Mouse (Mus musculus) mouse embryonic stem cell (cell line): Measurements from ENCODE around the gene Npy4r.

Experiments
- in situ Hi-C, 2 experiments: fragments of 300-500 bp; cut with MboI; formaldehyde crosslinking; loops; 1 replicate in 1 of 2; 3 replicates in 1 of 2; pipeline ENCODE4 v1.14.3; 2019 to 2020; ENCODE audit warnings: low sequenced_read_pairs in 2 of 2, low pct_unique_long_range_greater_than_20kb in 1 of 2, mixed read lengths in 1 of 2; ENCODE audit not compliant: unreplicated experiment in 1 of 2

The Npy4r gene

DNA sequence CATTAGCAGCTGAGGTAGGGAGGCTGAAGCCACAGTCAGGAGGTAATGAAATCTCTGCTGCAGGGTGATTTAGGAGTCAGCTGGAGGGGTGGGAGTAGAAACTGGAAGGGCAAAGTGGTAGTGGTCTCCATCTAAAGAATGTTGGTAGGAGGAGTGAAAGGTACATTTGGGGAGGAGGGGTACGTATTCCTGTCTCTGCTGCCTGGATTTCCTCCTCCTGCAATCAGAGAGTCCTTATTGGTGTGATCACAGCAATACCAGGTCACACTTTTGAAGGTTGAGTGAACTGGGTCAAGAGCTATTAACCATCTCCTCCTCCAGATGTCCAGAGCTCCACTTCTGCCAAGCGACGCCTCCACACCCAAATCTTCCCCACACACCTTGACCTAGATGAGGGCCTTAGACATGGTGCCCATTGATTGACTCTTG, 31.4 kb downstream of the Npy4r start:
- in situ Hi-C loops = loop anchor here in 1 of 2 experiments (25.0 kb wide), 1 partner anchor 291 kb away; no protein-coding TSS in a partner anchor

DNA sequence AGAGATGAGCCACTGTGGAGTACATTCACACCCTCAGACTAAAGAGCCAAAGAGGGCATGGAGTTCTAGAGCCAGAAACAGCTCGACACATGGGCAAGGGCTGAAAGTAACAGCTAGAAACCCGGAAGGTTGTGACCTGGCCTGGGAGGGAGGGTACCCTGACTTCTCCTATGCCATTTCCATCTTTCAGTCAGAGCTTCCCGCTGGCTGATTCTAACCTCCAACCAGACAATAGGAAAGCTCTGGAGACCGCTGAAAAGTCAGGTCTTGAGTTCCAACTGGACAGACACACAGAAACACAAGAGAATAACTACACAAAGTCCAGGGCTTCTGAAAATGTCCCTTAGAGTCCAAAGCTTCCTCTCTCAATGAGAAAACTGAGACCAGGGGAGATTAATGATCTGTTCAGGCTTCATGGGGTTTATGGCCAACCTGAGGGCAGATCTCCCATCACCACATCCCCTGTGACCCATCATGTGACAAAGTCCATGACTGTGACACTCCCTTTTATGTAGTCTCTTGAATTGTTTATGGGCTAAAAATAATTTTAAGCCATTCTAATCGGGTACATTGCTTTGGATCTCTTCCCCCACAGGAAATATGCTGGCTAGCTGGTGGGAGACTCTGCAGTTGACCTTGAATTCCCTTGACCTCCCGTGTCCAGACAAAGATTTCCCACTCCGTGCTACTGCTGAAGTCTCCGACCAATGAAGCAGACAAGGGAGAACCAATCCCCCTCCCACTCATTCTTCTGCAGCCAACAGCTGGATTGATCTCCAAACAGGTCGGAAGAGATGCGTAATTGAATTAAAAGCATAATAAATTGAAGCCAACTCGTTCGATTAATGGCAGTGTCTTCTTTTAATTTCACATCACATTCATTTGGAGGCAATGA, 32.0 kb downstream of the Npy4r start:
- in situ Hi-C loops = loop anchor here in 1 of 2 experiments (25.0 kb wide), 1 partner anchor 292 kb away; no protein-coding TSS in a partner anchor

DNA sequence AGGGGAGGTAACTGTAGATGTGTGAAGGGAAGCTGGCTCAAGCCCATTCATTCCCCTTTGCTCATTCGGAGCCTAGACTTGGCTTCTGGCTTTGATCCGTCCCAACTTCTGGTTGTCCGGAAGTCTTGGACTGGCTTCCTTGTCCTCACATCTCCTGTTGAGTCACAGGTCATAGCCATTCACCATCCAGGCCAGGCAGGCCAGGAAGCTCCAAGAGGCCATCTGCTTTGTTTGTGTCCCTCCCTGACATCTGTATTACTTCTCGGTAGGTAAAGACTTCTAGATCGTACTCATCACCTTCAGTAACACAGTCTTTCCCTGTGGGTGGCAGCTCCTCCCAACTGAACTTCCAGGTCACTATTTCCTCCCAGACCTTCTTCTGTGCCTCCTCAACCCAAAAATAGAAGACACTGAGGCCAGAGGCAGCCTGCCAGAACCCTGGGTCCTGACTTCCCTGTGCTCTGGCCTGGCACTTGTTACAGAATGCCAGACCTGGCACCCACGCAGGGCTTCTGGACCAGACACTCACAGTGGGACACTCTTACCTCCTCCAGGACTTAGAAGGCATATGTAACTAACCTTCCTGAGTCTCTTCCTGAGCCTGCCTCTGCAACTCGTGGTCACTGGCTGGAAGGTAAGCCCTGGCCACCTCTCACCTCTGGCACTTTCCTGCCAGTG, 33.1 kb downstream of the Npy4r start:
- in situ Hi-C loops = loop anchor here in 1 of 2 experiments (25.0 kb wide), 1 partner anchor 293 kb away; no protein-coding TSS in a partner anchor

DNA sequence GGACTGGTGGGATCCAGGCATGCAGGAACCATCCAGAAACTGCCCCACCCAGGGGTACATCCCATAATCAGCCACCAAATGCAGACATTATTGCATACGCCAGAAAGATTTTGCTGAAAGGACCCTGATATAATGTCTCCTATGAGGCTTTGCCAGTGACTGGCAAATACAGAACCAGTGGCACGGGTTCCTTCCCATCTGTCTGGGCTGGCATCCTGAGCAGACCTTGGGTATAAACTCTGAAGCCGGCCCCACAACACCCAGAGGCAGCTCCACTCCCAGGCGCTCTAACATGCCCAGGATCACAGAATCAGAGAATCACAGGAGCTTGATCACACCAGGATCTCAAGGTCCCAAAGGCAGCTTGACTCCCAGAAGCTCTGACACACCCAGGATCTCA, 38.0 kb downstream of the Npy4r start:
- in situ Hi-C loops = loop anchor here in 1 of 2 experiments (25.0 kb wide), 1 partner anchor 298 kb away; no protein-coding TSS in a partner anchor

DNA sequence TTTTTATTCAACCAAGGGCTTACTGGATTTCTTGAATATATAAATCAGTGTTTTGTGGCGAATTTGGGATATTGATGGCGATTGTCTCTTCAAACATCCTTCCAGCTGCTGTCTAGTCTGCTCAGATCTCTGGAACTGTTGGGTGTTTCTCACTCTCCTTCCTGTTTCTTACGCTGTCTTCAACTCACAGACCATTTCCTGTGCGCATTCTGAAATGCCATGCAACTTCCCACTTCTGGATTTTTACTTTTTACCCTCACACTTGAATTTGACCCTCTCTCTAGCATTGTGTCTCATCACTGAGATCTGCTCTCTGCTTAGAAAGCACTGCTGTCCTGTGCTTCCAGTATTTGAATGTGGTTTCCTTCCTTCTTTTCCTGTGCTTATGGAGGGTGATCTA, 44.7 kb downstream of the Npy4r start:
- in situ Hi-C loops = loop anchor here (10.0 to 25.0 kb wide), 2 partner anchors 297 to 305 kb away; no protein-coding TSS in a partner anchor

DNA sequence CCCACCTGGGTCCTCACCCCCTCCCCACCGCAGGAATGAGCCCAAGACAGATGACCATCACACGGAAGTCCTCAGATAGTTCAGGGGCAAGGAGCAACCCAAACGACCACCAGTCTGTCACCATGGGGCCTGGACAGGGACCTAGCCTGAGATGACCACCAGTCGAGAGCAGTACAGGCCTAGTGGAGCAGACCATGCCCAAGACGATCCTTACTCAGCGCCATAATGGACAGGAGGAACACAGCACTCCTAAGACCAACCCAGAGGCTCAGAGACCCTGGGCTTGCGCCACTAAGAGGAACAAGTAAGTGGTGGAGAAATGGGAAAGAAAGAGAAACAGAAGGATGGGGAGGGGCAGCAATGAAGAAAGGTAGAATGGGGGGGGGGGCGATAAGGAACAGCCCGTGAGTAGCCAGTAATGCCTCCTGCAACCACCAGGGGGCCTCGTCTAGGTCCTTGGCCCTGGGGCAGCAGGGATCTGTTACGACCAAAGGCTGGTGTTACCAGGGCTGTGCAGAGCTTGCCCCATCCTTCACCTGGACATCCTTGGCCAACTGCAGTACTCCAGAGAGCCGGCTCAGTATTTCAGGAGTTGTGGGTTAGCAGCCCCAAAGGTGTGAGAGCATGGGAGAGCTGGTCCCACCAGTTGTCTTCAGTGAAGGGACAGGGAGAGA, 45.8 kb downstream of the Npy4r start:
- in situ Hi-C loops = loop anchor here (10.0 to 25.0 kb wide), 2 partner anchors 298 to 306 kb away; no protein-coding TSS in a partner anchor

DNA sequence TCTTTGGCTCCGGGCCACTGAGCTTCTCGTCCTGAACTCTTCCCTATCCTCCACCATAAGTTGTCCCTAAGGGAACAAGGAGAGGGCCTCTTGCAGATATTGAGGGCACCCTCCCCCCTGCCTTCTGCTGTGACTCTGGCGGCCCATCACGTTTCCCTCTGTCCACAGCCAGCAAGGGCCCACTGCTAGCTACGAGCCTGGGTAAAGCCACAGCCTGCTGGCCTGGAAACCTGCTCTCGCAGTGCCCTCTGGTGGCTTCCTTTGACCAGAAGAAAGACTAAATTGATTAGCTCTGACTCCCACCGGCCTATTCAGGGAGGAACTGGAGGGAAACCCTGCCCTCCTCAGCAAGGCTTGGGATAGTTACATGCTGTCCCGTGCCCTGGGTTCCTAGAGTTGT, 47.4 kb downstream of the Npy4r start:
- in situ Hi-C loops = loop anchor here (10.0 to 25.0 kb wide), 2 partner anchors 300 to 307 kb away; no protein-coding TSS in a partner anchor

DNA sequence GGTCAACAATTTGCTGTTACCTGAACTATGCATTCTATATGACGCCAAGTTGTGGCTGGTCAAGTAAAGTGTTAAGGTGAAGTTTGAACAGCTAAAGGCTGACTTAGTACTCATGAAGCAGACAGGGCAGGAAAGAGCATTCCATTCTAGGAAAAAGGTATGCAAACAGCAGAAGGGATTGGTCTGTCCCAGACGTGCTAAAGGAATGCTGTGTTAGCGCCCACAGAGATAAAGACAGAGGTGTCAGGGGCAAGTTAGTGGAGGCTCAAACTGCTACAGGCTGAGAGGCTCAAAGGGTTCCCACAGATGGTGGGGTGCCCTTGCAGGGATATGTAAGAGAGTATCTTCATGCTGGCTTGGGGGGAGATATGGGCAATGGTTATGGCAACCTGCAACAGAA, 48.4 kb downstream of the Npy4r start:
- in situ Hi-C loops = loop anchor here (10.0 to 25.0 kb wide), 2 partner anchors 301 to 308 kb away; no protein-coding TSS in a partner anchor

DNA sequence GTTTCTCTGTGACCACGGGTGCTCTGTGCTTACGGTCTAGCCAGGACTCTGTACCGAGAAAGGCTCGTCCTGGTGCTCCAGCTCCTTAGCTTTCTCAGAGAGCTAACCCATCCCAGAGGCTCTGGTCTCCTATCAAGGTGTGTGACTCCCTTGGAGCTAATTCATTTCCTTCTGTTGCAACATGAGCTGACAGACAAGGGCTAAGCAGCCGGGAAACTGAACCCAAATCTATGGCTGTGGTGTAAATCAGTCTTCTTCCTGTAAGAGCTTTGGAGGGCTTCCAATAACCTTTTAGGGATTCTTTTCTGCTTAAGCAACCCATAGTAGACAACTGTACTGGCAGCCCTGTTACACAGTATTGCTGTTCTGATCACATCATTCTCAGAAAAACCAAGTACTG, 49.7 kb downstream of the Npy4r start, which contains the start of gene A630023A22Rik:
Gene A630023A22Rik, minus strand, starts transcription at position 154 of the 400 bp plus-strand sequence.
- in situ Hi-C loops = loop anchor here (10.0 to 25.0 kb wide), 2 partner anchors 302 to 310 kb away; no protein-coding TSS in a partner anchor

DNA sequence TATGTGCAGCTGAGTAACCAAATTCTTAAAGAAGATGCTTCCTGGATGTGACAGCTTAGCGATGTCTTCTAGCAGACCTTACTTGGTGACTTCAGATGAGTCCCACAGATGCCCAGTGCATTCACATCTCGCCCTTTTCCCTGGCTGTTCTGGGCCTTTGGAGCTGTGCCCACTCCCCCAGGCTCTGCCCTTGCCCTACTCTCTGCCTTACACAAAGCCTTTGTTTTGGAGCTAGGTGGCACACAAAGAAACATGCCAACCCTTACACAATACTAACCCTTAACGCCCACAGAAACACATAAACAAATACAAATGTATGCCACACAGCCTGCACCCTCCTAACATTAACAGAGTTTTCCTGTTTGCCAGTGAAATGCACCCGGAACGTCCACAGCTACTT, 56.1 kb downstream of the Npy4r start:
- in situ Hi-C loops = loop anchor here (25.0 kb wide), 2 partner anchors 466 to 491 kb away; partner anchors contain the start of gene Ldb3 (in 1 of the 2)
